Mouse (Mus musculus) neural tube, embryonic 15.5 days (tissue): ENCODE measurements around the gene Capn9. TPM values are rescaled to one million over a fixed set of nuclear protein-coding genes. Genes with fewer than 3 reads are reported as not detected.

Experiments
- ATAC-seq: fragments of 200-750 bp; cut with Nextera tagmentation; 2 replicates; pipeline ENCODE4 v1.8.0; 2017; ENCODE audit warnings: mild to moderate bottlenecking, moderate TSS enrichment, moderate library complexity; ENCODE audit not compliant: low FRiP score
- H3K27ac ChIP-seq: fragments of 300-500 bp; sonication (generic); replicated peaks from 2 replicates; pipeline ENCODE4 v1.5.1; 2015; ENCODE audit warnings: mild to moderate bottlenecking, inconsistent platforms
- H3K27me3 ChIP-seq: fragments of 300-500 bp; sonication (generic); replicated peaks from 2 replicates; pipeline ENCODE4 v1.6.1; 2015; ENCODE audit warnings: inconsistent platforms
- H3K36me3 ChIP-seq: fragments of 300-500 bp; sonication (generic); 2 replicates; pipeline ENCODE4 v1.6.1; 2015; ENCODE audit warnings: inconsistent platforms
- H3K4me1 ChIP-seq: fragments of 300-500 bp; sonication (generic); 2 replicates; pipeline ENCODE4 v1.6.1; 2015; ENCODE audit warnings: inconsistent platforms
- H3K4me2 ChIP-seq: fragments of 300-500 bp; sonication (generic); 2 replicates; pipeline ENCODE4 v1.6.1; 2015; ENCODE audit warnings: inconsistent platforms, mild to moderate bottlenecking, moderate library complexity
- H3K4me3 ChIP-seq: fragments of 300-500 bp; sonication (generic); replicated peaks from 2 replicates; pipeline ENCODE4 v1.5.1; 2015; ENCODE audit warnings: mild to moderate bottlenecking, inconsistent platforms
- H3K9ac ChIP-seq: fragments of 300-500 bp; sonication (generic); replicated peaks from 2 replicates; pipeline ENCODE4 v1.6.1; 2015; ENCODE audit warnings: mild to moderate bottlenecking, inconsistent platforms
- H3K9me3 ChIP-seq: fragments of 300-500 bp; sonication (generic); replicated peaks from 2 replicates; pipeline ENCODE4 v1.6.1; 2016; ENCODE audit warnings: inconsistent platforms
- WGBS: fragments of 180-500 bp; shearing (Covaris S2); methylation state at CpG from one replicate; pipeline ENCODE4 v1.1.7; 2015; ENCODE audit warnings: mixed read lengths; 5-methylcytosine and 5-hydroxymethylcytosine counted together
- polyA plus RNA-seq: library from polyadenylated mRNA; unstranded; fragments of >200 nt; fragmentation: Nextera tagmentation; extraction: Ambion mirVana; gene quantifications from 2 replicates; pipeline ENCODE4 v1.2.1, GENCODE M21; 2015

Capn9 gene
- polyA plus RNA-seq, 1 experiment from 2014 or later, result 0.45 TPM

DNA sequence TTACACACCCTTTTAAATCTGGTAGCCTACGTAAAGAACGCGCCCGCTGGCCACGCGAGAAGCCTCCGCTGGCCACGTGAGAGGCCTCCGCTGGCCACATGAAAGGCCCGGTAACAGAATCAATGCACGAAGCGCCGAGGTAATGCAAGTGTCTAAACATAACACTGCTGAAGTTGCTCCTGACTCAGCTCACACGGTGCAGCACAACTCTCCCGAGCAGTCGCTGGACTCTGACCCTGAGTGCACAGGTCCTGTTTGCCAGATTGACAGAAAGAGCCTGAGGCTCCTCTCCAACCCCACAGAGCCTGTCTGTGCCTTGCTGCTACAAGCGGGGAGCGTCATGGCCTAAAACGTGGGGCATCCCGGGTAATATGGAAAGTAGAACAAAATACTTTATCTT lies 75.9 kb downstream of the Capn9 start:
- no peaks in the 10 kb centered on the region for H3K9me3 ChIP-seq
- ATAC-seq, result no peak
- H3K4me1 ChIP-seq, result peaks cover 48% of the 10 kb centered on the region
- no peak overlapping the region for H3K4me2 ChIP-seq
- no peak overlapping the region for H3K9ac ChIP-seq
- H3K27ac ChIP-seq, result no peak overlapping the region
- 91% methylated on average over 20 of the region's 20 CpGs for WGBS
- H3K36me3 ChIP-seq, result peaks cover 12% of the 10 kb centered on the region
- H3K27me3 ChIP-seq, result no peaks in the 10 kb centered on the region
- no peak overlapping the region for H3K4me3 ChIP-seq

DNA sequence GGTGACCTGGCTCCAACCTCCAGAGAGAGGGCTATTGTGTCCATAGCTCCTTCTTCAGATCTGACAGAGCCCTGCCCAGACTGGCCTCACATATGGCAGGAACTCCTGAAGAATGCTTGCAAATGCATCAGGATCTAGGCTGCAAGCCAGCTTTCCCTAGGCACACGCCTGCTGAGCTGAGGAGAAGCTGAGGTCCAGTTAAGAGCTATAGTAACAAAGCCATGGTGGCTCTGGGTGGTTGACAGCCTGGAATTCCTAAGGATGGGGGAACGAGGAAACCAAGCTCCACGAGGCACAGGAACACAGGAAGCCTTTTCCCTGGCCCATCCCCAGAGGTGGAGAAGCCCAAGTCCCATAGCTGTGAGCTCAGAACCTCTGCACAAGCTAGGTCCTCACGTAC lies 76.6 kb downstream of the Capn9 start:
- H3K9me3 ChIP-seq, result no peaks in the 10 kb centered on the region
- H3K4me3 ChIP-seq, result no peak overlapping the region
- 35% methylated on average over 4 of the region's 4 CpGs for WGBS
- peak overlapping the region; percentile 18 for H3K27ac ChIP-seq
- ATAC-seq, result no peak
- no peak overlapping the region for H3K9ac ChIP-seq
- peaks cover 51% of the 10 kb centered on the region for H3K4me1 ChIP-seq
- no peak overlapping the region for H3K4me2 ChIP-seq
- H3K27me3 ChIP-seq, result no peaks in the 10 kb centered on the region
- peaks cover 12% of the 10 kb centered on the region for H3K36me3 ChIP-seq

DNA sequence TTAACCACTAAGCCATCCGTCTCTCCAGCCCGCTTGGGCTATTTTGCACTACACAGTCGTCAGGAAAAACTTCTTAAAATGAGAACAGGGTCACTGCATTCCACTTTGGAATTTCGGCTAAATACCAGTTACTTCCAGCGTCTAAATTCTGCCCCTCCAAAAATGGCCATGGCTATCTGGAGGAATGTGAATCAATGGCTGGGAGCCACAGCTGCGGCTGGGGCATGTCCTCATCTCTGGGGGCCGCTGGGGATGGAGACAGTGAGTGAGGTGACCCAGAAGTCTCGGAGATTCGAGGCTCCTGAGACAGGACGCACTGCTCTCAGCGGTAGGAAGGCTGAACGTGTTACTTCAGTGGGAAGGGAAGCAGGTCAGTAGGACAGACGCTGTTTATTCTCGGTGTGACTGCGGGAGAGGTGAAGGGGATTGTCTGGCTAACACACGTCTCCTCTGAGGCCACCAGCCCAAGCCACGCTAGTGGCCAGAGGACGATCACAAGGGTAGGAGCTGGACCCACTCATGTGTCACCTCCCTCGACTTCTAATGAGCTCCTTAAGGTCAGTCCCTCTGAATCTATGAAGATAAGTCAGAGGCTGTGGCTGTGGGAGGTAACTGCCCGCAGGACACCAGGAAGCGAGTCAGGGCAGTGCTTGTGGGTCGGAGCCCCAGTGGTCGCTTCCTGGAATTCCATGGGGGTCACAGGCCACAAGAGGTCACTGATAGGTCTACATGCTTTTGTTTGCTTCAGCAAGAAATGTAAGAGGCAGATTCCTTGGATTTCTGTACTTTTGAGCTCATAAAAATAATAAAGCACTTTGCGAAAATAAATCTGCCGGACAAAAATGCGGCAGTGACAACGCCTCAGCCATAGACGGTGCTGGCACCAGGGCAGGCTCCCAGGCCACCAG lies 77.9 kb downstream of the Capn9 start:
- Histone ChIP-seq H3K27me3 (no peaks in the 10 kb centered on the region), H3K9ac (no peak overlapping the region), H3K9me3 (no peaks in the 10 kb centered on the region), H3K4me3 (no peak overlapping the region), H3K4me2 (no peak overlapping the region), H3K36me3 (peaks cover 12% of the 10 kb centered on the region), H3K27ac (peak overlapping the region; percentile 18; the same call in 1 of the 2 replicates), H3K4me1 (peaks cover 59% of the 10 kb centered on the region)
- no peak for ATAC-seq
- WGBS, result 79% methylated on average over 28 of the region's 28 CpGs

DNA sequence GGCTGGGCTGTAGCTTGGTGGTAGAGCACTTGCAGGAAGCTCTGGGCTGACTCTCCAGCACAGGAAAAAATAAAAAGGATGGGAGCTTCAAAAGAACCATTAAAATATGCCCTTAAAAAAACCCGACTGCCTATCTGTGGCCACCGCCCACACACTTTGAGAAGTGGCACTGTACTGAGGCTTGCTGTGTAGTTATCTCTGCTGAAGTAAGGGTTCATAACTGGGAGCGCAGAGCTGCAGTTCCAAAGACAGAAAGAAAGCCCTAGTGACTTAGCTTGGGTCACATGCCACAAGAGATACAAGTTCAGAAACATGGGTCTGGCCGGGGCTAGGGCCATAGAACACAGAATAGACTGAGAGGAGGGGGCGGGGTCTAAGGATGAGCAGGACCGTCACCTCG lies 82.0 kb downstream of the Capn9 start:
- H3K4me3 ChIP-seq, result no peak overlapping the region
- peak overlapping the region; percentile 25 for H3K4me2 ChIP-seq
- H3K9ac ChIP-seq, result no peak overlapping the region
- no peaks in the 10 kb centered on the region for H3K9me3 ChIP-seq
- peaks cover 77% of the 10 kb centered on the region for H3K4me1 ChIP-seq
- H3K27ac ChIP-seq, result 0 out of 2 replicates have a peak overlapping the region, but pooled peaks have one; percentile 7
- H3K27me3 ChIP-seq, result no peaks in the 10 kb centered on the region
- 69% methylated on average over 7 of the region's 7 CpGs for WGBS
- H3K36me3 ChIP-seq, result 0 out of 2 replicates have a peak, but pooled peaks cover 3% of the 10 kb centered on the region
- ATAC-seq, result no peak

DNA sequence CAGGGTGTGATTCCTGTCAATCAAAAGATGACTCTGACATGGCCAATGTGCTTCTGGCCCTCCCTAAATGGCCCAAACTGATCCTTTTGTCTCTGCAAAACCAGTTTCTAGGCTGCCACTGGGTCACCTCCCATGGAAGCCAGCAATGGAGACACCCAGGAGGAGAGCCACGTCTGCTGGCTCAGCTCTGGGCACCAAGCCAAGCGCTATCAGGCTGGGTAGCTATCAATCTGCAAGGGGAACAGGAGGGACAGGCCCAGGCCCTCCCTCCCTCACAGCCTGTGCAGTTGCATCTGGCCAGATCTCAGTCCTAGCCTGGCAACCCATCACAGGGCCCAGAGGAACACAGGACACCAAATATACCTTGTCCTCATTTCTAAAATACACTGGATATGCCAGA lies 82.5 kb downstream of the Capn9 start:
- H3K27ac ChIP-seq, result 0 out of 2 replicates have a peak overlapping the region, but pooled peaks have one; percentile 7
- 20% methylated on average over 2 of the region's 2 CpGs for WGBS
- H3K9me3 ChIP-seq, result no peaks in the 10 kb centered on the region
- no peak overlapping the region for H3K9ac ChIP-seq
- no peaks in the 10 kb centered on the region for H3K27me3 ChIP-seq
- H3K36me3 ChIP-seq, result 0 out of 2 replicates have a peak, but pooled peaks cover 3% of the 10 kb centered on the region
- H3K4me1 ChIP-seq, result peaks cover 74% of the 10 kb centered on the region
- H3K4me3 ChIP-seq, result no peak overlapping the region
- peak overlapping the region; percentile 25 for H3K4me2 ChIP-seq
- ATAC-seq, result no peak

DNA sequence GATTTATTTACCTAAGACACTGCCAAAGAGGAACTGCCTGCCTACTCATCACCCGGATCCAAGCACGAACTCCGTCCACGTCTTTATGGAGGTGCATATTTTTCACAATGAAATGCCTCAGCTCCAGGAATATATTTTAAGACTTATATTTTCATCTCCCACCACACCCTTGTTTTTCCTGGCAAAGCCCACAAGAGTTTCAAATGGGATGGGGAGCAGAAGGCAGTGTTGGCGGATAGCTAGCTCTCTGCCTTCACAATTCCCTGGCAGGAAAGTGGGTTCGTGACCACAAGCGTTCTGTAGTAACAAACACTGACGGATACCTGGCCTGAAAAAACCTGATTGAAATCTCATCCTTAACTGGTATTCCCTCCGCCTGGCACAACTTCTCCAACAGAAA lies 85.9 kb downstream of the Capn9 start:
- H3K9me3 ChIP-seq, result no peaks in the 10 kb centered on the region
- peak overlapping the region; percentile 82 for H3K4me3 ChIP-seq
- no peak overlapping the region for H3K27ac ChIP-seq
- no peaks in the 10 kb centered on the region for H3K27me3 ChIP-seq
- H3K9ac ChIP-seq, result peak overlapping the region; percentile 82
- peaks cover 62% of the 10 kb centered on the region for H3K4me1 ChIP-seq
- 37% methylated on average over 9 of the region's 9 CpGs for WGBS
- ATAC-seq, result no peak
- H3K4me2 ChIP-seq, result peak overlapping the region; percentile 75
- H3K36me3 ChIP-seq, result no peaks in the 10 kb centered on the region

DNA sequence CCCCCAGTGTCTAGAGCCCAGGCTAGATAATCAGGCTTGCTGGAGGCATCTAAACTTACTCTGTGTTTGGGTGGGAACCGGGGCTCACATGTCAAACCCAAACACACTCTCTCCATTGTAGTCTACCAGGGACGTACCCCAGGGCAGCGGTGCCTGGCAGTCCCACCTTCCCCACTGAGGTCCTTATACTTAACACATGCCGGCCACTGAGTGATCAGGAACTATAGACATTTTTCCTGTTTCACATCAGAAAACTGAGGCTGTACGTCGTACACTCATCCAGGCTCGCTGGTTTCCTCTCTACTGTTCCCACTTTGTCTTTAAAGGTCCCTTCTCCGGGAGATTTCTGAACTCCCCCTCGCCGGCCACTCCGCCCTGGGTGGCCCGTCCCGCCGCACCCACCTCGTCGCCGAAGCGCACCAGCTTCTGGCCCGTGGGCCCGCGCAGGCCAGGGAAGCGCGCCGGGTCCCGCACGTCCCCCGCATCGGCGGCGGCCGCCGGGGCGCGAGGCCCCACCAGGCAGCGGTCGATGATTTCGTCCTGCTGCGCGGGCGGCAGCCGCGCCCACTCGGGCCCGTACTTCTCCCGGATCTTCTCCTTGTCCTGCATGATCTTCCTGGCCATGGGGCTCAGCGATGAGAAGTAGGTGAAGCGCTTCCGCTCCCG lies 86.7 kb downstream of the Capn9 start:
- H3K36me3 ChIP-seq, result no peaks in the 10 kb centered on the region
- peak overlapping the region; percentile 91 for H3K27ac ChIP-seq
- peak overlapping the region; percentile 75 for H3K4me2 ChIP-seq
- H3K4me1 ChIP-seq, result peaks cover 59% of the 10 kb centered on the region
- ATAC-seq, result peak; percentile 49; the same call in 1 of the 2 replicates
- H3K9ac ChIP-seq, result peak overlapping the region; percentile 82
- H3K27me3 ChIP-seq, result no peaks in the 10 kb centered on the region
- no peaks in the 10 kb centered on the region for H3K9me3 ChIP-seq
- under 1% methylated on average over 49 of the region's 49 CpGs for WGBS
- H3K4me3 ChIP-seq, result peak overlapping the region; percentile 82

DNA sequence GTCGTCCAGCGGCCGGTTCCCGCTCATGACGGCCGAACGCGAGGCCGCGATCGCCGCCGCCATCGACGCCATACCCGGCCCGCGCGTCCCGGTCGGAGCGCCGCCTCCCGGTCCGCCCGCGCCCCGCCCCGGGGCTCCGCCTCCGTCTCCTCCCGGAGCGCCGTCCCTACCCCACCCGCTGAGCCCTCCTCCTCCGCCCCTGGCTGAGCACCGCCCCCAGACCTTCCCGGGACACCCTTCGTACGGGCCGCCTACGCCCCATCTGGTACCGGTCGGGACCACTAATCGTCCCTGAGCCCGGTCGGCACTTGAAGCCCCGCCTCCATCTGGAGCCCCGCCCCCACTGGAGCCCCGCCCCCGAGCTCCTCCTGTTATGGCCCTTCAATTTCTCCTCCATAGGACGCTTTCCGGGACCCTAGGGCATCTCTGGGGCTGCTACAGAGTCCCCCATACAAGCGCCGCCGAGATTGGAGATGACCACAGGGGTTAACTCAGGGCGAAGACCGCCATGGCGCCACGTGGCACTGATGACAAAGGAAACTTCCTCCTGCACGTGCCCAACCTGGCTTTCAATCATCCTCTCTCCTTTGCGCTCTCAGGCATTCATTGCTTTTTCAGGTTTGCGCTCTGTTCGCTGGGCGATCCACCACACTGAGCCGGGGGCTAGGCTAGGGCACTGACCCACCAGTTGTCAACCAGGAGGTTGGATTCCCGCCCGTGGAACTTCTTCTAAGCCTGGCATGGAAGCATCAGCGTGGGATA lies 87.4 kb downstream of the Capn9 start, which contains the start of gene 2310022B05Rik:
Gene 2310022B05Rik, minus strand, starts transcription at position 258 of the 762 bp plus-strand sequence.
- under 1% methylated on average over 64 of the region's 69 CpGs for WGBS
- Histone ChIP-seq H3K9me3 (no peaks in the 10 kb centered on the region), H3K27ac (peak within 1 kb of the TSS; percentile 91), H3K27me3 (no peaks in the 10 kb centered on the region), H3K4me2 (peak within 1 kb of the TSS; percentile 75), H3K9ac (peak within 1 kb of the TSS; percentile 82), H3K4me3 (peak within 1 kb of the TSS; percentile 82), H3K36me3 (no peaks in the 10 kb centered on the region), H3K4me1 (peaks cover 51% of the 10 kb centered on the region)
- peak; percentile 89 for ATAC-seq

DNA sequence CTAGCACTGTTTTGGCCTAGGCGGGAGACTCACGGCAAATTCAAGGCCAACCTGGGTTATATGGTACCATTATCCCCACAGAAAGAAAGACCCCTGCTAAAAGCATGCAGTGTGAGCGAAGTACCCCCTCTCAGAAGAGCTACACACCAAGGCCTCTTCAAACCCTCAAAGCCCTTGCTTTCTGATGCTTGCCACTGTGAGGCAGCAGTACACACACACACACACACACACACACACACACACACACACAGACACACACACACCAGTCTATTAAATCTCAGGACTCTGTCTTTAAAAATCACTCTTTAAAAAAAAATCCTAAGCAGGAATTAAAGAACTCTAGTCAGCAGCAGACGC lies 87.9 kb downstream of the Capn9 start:
- peak overlapping the region; percentile 82 for H3K4me3 ChIP-seq
- ATAC-seq, result peak; percentile 18; the same call in 1 of the 2 replicates
- H3K4me2 ChIP-seq, result peak overlapping the region; percentile 75
- H3K36me3 ChIP-seq, result no peaks in the 10 kb centered on the region
- H3K9me3 ChIP-seq, result no peaks in the 10 kb centered on the region
- H3K27ac ChIP-seq, result peak overlapping the region; percentile 91
- H3K9ac ChIP-seq, result peak overlapping the region; percentile 82; the same call in 1 of the 2 replicates
- 42% methylated on average over 4 of the region's 4 CpGs for WGBS
- peaks cover 46% of the 10 kb centered on the region for H3K4me1 ChIP-seq
- H3K27me3 ChIP-seq, result no peaks in the 10 kb centered on the region

DNA sequence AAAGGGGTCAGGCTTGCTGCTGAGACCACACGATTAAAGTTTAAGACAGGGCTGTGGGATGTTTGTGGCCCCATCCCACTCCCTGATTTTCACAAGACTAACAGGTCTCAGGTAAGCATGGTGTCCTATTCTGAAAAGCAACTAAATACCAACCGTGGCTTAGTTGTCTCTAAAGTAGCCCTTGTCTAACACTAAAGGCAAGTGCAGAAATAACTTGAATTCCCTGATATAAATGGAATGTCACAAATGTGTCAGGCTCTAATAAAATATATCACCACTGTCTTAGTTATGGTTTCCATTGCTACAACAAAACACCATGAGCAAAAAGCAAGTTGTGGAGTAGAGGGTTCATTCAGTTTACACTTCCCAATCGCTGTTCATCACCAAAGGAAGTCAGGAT lies 88.5 kb downstream of the Capn9 start:
- no peak overlapping the region for H3K4me2 ChIP-seq
- WGBS, result 85% methylated on average over 3 of the region's 3 CpGs

More for the DNA sequence above, 88.5 kb downstream of the Capn9 start:
- Histone ChIP-seq H3K9me3 (no peaks in the 10 kb centered on the region), H3K27ac (peak overlapping the region; percentile 91), H3K4me1 (peaks cover 42% of the 10 kb centered on the region), H3K9ac (no peak overlapping the region), H3K36me3 (no peaks in the 10 kb centered on the region), H3K4me3 (no peak overlapping the region), H3K27me3 (no peaks in the 10 kb centered on the region)
- ATAC-seq, result no peak
